Mouse (Mus musculus) ES-E14 (cell line): ENCODE data around the gene Tax1bp1. TPM values are rescaled to one million over a fixed set of nuclear protein-coding genes. Genes with fewer than 3 reads are reported as not detected.

Experiments used
- DNase-seq: peaks from one replicate; pipeline ENCODE4 v3.0.0-alpha.2; 2013; ENCODE audit warnings: low read depth, low spot score
- H3K27ac ChIP-seq: 2 replicates; pipeline ENCODE4 v1.5.1; 2012; ENCODE audit warnings: low read depth, mild to moderate bottlenecking, low read length, moderate library complexity, mixed read lengths; ENCODE audit not compliant: poor library complexity, insufficient read depth, severe bottlenecking
- H3K36me3 ChIP-seq: 2 replicates; pipeline ENCODE4 v1.6.1; 2012; ENCODE audit warnings: mild to moderate bottlenecking, low read length, moderate library complexity, mixed read lengths; ENCODE audit not compliant: control insufficient read depth, poor library complexity, insufficient read depth, severe bottlenecking
- H3K4me1 ChIP-seq, 2 experiments: fragments of 150-350 bp in 1 of 2; sonication (generic) in 1 of 2; 2 replicates each; pipeline ENCODE4 v1.6.1; 2012; ENCODE audit warnings: low read length in 2 of 2, mild to moderate bottlenecking in 1 of 2, mixed read lengths in 1 of 2; ENCODE audit not compliant: control insufficient read depth in 2 of 2, insufficient read depth in 2 of 2, poor library complexity in 1 of 2
- H3K4me3 ChIP-seq, 2 experiments: fragments of 150-350 bp in 1 of 2; sonication (generic) in 1 of 2; 2 replicates each; pipeline ENCODE4 v1.5.1; 2012; ENCODE audit warnings: low read length in 2 of 2, low read depth in 1 of 2, mild to moderate bottlenecking in 1 of 2, mixed read lengths in 1 of 2; ENCODE audit not compliant: insufficient read depth in 1 of 2, poor library complexity in 1 of 2, severe bottlenecking in 1 of 2
- H3K9ac ChIP-seq: 2 replicates; pipeline ENCODE4 v1.6.1; 2012; ENCODE audit warnings: low read depth, mild to moderate bottlenecking, low read length, mixed read lengths; ENCODE audit not compliant: poor library complexity, insufficient read depth, severe bottlenecking
- H3K9me3 ChIP-seq: fragments of 150-350 bp; sonication (generic); 2 replicates; pipeline ENCODE4 v1.6.1; 2012; ENCODE audit warnings: low read depth, mild to moderate bottlenecking, low read length; ENCODE audit not compliant: control insufficient read depth, insufficient read depth
- CHD2 ChIP-seq: IDR thresholded peaks from 2 replicates; pipeline ENCODE4 v1.6.1; 2014; ENCODE audit warnings: mild to moderate bottlenecking, low read depth, low read length, inconsistent platforms
- HCFC1 ChIP-seq: IDR thresholded peaks from 2 replicates; pipeline ENCODE4 v1.6.1; 2012; ENCODE audit warnings: low read length, inconsistent platforms, borderline replicate concordance; ENCODE audit not compliant: insufficient read depth
- MAFK ChIP-seq: IDR thresholded peaks from 2 replicates; pipeline ENCODE4 v1.6.1; 2014; ENCODE audit warnings: mild to moderate bottlenecking, low read depth, low read length, inconsistent platforms; ENCODE audit not compliant: insufficient read depth
- ZC3H11A ChIP-seq: IDR thresholded peaks from 2 replicates; pipeline ENCODE4 v1.6.1; 2012; ENCODE audit warnings: low read depth, mild to moderate bottlenecking, inconsistent platforms, low read length, borderline replicate concordance
- ZNF384 ChIP-seq: IDR thresholded peaks from 2 replicates; pipeline ENCODE4 v1.6.1; 2012; ENCODE audit warnings: low read depth, low read length, inconsistent platforms
- in situ Hi-C, 2 experiments: fragments of 600-800 bp; cut with MboI; formaldehyde crosslinking; loops; one replicate each; pipeline ENCODE4 v1.15.1; 2025; ENCODE audit warnings: low sequenced_read_pairs in 2 of 2, inconsistent platforms in 1 of 2; ENCODE audit not compliant: unreplicated experiment in 2 of 2
- total RNA-seq: library from RNA; depleted of rRNA; stranded (reverse); fragments of 300-350 nt; gene quantifications from 2 replicates; pipeline ENCODE4 v1.2.3, GENCODE M21; 2012

Gene Tax1bp1
- total RNA-seq, 1 experiment = 74.0 TPM

DNA sequence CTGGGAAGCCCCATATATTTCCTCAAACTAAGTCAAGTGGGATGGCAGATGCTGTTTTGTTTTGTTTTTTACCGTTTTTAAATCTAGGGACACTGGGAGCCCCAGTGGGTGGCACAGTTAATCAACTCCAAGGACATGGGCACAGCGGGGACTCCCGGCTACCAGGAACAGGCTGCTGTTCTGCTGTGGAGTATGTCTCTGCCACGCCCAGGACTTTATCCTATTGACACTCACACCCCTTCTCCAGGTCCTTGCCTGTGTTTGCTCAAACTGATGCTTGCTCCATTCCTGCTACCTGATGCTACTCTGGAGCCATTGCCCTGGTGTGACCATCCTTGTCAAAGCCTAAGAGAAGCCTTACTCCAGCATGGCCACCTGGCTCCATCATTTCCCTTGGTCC lies 77.3 kb downstream of the Tax1bp1 start:
- TF ChIP-seq HCFC1 (no peak), MAFK (no peak), ZC3H11A (no peak), ZNF384 (no peak), CHD2 (no peak)
- no peaks in the 10 kb centered on the region for H3K9me3 ChIP-seq
- H3K4me1 ChIP-seq = peaks cover 3 to 12% of the 10 kb centered on the region in 2 experiments; a peak in 2 of 4 replicates
- H3K9ac ChIP-seq = no peak overlapping the region
- in situ Hi-C loops = no loop called here
- no peak overlapping the region for H3K4me3 ChIP-seq
- H3K36me3 ChIP-seq = no peaks in the 10 kb centered on the region
- no peak overlapping the region for H3K27ac ChIP-seq
- DNase-seq = no peak

DNA sequence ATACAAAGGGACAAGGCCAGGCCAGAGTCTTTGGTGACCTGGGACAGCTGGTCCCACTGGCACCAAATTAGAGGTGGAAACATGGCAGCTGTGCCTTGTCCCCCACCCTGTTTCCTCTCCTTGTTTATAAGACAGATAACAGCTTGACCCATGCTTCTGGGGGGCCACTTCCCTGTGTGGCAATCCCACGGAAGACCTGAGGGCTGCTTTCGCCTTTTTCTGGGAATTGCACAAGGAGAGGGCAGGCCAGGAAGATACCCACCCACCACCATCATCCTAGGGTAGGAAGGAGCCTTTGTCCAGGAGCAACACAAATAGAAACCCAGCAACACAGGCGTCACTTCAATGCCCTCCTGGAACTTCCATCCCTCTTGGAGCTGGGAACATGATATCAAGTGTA lies 78.9 kb downstream of the Tax1bp1 start:
- Histone ChIP-seq H3K27ac (no peak overlapping the region), H3K36me3 (no peaks in the 10 kb centered on the region), H3K4me1 (peaks cover 6 to 20% of the 10 kb centered on the region in 2 experiments; a peak in 3 of 4 replicates), H3K9ac (no peak overlapping the region), H3K4me3 (no peak overlapping the region), H3K9me3 (no peaks in the 10 kb centered on the region)
- in situ Hi-C loops = no loop called here
- DNase-seq = no peak
- TF ChIP-seq ZC3H11A (no peak), MAFK (no peak), CHD2 (no peak), HCFC1 (no peak), ZNF384 (no peak)

DNA sequence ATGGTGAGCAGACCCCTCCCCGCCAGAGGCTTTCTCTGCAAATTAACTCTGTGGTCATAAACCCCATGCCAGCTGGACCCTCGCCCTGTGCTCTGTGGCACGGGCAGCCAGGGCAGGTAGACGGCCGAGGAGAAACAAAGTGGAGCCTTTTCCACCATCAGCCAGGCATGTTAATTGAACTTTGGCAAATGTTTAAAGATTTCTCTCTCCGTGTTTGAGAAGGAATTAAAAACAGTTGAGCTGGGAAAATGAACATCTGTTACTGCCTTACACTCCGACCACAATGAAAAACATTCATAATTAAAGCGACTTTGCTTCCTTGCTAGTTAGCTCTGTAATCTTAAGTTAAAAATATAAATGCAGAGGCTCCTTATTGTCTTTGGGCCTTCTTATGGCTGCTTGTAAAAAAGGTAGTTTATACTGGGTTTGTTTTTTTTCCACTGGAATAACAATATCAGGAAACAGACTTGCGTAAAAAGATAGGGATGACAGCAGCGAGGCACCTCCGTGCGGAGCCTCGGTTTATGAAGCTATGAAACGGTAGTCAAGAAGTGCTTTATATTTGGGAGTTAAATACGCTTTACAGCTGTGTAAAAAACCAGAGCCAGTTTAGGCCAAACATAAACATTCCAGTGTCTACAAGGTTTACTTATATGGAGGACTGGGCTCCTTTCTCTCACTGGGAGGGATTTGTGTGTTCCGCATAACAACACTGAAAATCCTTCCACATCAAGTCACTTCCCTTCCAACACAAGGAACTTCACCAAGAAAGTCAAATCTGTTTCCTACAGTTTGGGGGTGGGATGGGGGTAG lies 81.7 kb downstream of the Tax1bp1 start:
- Histone ChIP-seq H3K4me3 (no peak overlapping the region), H3K27ac (no peak overlapping the region)
- in situ Hi-C loops = no loop called here

DNA sequence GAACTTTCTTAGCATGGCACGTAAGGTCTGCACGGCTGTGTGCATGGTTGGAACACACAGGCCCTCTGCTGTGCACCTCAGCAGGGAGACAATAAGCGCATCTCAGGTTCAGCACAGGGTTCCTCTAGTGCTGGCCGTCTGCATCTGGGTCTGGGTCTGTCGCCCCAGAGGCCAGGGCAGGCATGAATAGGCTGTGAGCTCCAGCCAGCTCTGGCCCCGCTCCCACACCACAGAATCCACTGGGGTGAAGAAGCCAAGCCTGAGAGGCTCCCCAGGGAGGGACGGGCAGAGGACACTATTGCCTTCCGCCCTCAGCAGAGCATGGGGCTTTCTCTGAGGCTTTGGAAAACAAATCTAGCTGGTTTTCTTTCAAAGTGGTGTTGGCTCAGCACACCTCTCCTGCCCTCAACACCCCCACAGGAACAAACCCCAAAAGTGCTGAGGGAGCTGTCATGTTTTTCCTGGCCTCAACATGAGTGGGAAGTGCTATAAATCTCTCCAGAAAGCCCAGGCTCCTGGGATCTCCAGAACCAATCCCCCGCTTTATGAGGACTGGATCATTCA lies 82.6 kb downstream of the Tax1bp1 start:
- Histone ChIP-seq H3K4me3 (no peak overlapping the region), H3K9me3 (no peaks in the 10 kb centered on the region), H3K36me3 (no peaks in the 10 kb centered on the region), H3K4me1 (peaks cover 6 to 10% of the 10 kb centered on the region in 2 experiments; a peak in 3 of 4 replicates), H3K9ac (no peak overlapping the region; the same call in 1 of the 2 replicates), H3K27ac (no peak overlapping the region)
- in situ Hi-C loops = no loop called here
- no peak for TF ChIP-seq ZNF384
- no peak for TF ChIP-seq HCFC1
- no peak for TF ChIP-seq CHD2
- TF ChIP-seq MAFK = no peak
- no peak for TF ChIP-seq ZC3H11A
- no peak for DNase-seq

More for the DNA sequence above, 81.7 kb downstream of the Tax1bp1 start:
- TF ChIP-seq ZNF384 (no peak), HCFC1 (no peak), CHD2 (no peak), ZC3H11A (no peak), MAFK (no peak)
- H3K4me1 ChIP-seq = peaks cover 6 to 16% of the 10 kb centered on the region in 2 experiments; a peak in 3 of 4 replicates
- DNase-seq = no peak
- H3K9ac ChIP-seq = no peak overlapping the region
- H3K36me3 ChIP-seq = no peaks in the 10 kb centered on the region
- H3K9me3 ChIP-seq = no peaks in the 10 kb centered on the region
